Mouse (Mus musculus) brown adipose tissue, adult 24 weeks (tissue): ENCODE results near the gene Acta1. TPM values are rescaled to one million over a fixed set of nuclear protein-coding genes. Genes with fewer than 3 reads are reported as not detected.

ENCODE experiments used
- H3K27ac ChIP-seq: fragments of 200-500 bp; replicated peaks from 2 replicates; pipeline ENCODE4 v1.5.1; 2012; ENCODE audit warnings: low read depth, mild to moderate bottlenecking, low read length
- H3K4me1 ChIP-seq: fragments of 200-500 bp; 2 replicates; pipeline ENCODE4 v1.6.1; 2012; ENCODE audit warnings: low read length, mixed read lengths; ENCODE audit not compliant: control insufficient read depth, insufficient read depth, insufficient read length
- H3K4me3 ChIP-seq: fragments of 200-500 bp; 2 replicates; pipeline ENCODE4 v1.5.1; 2012; ENCODE audit warnings: low read depth, mild to moderate bottlenecking, low read length, moderate library complexity; ENCODE audit not compliant: insufficient read depth
- polyA plus RNA-seq: library from polyadenylated mRNA; stranded (reverse); fragments of >200 nt; gene quantifications from 2 replicates; pipeline ENCODE4 v1.2.4, GENCODE M21; 2012; ENCODE audit not compliant: missing spikeins, insufficient read depth, insufficient read length

Gene Acta1
- polyA plus RNA-seq, 1 experiment = 533 TPM

DNA sequence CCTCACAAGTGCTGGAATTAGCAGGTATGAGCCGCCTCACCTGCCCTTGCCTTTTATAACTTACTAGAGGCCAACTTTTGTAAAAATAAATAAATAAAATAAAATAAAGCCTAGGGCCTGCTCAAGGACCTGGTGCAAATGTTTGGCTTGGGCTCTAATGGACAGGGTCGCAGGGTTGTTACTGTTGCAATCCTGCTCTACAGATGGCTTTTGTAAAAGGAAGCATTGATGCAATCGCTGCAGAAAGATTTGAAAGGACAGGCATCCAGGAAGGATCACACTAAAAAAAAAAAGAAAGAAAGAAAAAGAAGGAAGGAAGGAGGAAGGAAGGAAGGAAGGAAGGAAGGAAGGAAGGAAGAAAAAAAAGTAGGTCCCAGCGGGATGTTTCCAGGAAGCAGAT, 34.2 kb downstream of the Acta1 start:
- no peaks in the 10 kb centered on the region for H3K4me1 ChIP-seq
- no peak overlapping the region for H3K27ac ChIP-seq
- no peak overlapping the region; the same call in 1 of the 2 replicates for H3K4me3 ChIP-seq

DNA sequence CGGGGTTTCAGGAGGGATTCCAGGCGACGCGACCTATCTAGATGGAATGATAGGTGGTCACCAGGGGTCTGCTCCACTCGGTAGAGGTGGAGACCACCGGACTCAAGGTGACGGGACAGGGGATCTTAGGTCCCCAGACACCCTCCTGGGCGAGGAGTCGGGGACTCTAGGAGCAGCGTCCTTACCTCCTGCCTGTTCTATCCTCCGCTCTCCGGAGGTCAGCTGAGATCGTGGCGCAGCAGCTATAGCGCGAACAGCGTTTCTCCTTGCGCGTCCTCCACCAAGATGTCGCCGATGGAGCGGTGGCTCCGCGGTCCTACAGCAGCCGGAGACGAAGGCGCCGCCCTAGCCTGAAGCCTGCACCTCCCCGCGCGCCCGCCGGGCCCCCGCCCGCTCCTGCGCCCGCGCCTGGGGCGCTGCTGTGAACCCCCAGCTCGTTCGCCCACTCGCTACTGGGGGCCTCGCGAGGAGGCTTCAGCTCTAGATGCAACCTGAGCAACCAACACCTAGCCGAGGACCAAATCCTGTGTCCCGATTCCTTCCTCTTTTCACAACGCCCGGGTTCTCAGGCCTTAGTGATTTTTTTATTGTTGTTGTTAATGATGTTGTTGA, 34.8 kb downstream of the Acta1 start, which contains the start of gene Ccsap:
Gene Ccsap, minus strand, starts transcription at position 562 of the 612 bp plus-strand sequence.
- no peak within 1 kb of the TSS for H3K27ac ChIP-seq
- peak within 1 kb of the TSS; percentile 83 for H3K4me3 ChIP-seq
- no peaks in the 10 kb centered on the region for H3K4me1 ChIP-seq

DNA sequence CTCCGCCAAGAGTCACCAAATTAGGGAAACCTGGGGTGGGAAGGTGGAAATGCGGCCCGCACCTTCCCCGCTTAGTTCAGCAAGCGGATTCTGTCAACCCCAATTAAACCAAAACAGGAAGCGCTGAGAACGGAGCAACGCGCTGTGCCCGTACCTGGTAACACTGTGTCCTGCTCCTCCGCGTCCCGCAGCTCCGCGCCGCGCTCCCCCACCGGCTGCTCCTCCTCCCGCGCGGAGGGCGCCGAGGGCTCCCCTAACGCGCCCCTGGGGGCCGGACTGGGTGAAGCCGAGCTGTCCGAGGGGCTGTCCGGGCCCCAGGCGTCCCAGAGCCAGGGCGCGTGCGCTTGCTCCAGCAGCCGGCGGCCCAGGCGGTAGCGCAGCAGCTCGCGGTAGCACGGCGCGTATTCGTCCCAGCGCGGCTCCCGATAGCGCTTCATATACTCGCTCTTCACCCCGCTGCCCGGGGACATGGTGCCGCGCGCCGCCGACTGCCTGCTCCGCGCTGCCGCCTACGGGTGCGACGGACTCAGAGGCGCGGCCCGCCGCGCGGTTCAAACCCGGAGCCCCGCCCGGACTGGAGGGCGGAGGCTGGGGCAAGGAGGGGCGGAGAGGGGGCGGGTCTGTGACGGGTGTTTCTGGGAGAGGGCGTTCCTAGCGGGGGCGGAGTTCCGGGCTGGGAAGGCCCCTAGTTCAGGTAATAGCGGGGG, 35.5 kb downstream of the Acta1 start:
- Histone ChIP-seq H3K4me1 (no peaks in the 10 kb centered on the region), H3K4me3 (peak overlapping the region; percentile 83), H3K27ac (no peak overlapping the region)

DNA sequence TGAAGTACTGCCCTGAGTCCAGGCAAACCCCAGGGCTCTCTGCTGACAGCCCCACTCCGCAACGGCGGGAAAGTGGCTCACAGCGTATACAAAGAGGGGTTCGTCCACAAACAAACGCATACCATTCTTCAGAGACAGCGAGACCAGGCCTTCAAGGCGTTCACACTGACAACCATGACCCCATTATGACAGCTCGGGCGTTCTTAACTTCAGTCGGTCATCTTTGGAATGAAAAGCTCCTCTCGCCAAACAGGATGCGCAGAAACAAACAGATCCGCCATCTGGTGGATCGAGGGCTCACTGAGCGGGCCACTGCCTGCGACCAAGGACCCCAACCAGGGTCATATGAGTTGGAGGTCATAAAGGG, 36.0 kb downstream of the Acta1 start:
- Histone ChIP-seq H3K4me3 (peak overlapping the region; percentile 67), H3K4me1 (no peaks in the 10 kb centered on the region), H3K27ac (no peak overlapping the region)

DNA sequence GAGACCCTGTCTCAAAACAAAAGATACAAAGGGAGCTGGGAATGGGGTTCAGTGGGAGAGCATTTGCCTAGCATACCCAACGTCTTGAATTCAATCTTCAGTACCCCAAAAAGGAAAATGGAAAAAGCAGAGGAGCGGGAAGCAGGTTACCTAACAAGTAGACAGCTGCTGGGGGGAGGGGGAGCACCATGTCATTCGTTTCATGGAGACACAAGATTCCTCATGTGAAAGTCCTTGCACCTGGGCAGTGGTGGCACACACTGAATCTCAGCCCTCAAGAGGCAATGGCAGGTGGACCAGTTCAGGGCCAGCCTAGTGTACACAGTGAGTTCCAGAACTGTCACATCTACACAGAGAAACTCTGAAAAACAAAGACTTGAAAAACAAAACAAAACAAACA, 37.2 kb downstream of the Acta1 start:
- Histone ChIP-seq H3K27ac (no peak overlapping the region), H3K4me1 (no peaks in the 10 kb centered on the region), H3K4me3 (no peak overlapping the region)

DNA sequence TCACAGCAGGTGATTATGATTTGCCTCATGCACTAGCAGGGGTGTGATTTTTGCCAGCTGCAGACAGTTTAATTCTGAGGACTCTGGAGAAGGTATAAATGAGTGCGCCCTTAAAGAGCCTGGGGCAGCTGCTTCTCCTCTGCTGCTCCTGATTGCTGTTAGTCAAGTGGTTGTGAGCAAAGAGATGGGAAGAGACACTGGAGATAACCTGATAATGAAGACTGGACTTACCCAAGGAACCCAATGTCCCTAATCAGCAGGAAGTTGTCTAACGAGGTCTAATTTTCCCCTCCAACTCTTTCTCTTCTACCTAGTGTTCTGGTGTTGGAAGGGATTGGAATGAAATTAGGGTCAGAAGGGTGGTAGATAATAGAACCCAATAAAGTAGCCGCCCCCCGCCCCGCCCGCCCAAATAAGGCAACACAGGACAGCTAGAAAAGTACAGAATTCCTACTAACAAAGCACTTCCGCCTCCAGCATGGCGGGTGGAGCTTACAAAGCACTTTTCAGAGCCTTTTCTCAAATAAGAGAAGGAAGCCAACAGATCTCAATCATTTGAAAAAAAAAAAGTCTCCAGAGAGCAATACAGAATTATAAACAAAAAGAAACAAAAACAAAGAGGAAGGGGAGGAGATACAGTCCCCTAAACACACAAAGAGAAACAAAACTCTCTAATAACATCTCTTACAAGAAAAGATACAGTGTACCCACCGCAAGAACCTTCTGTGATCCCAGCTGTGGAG, 39.6 kb downstream of the Acta1 start:
- Histone ChIP-seq H3K4me3 (no peak overlapping the region), H3K4me1 (no peaks in the 10 kb centered on the region), H3K27ac (no peak overlapping the region)

DNA sequence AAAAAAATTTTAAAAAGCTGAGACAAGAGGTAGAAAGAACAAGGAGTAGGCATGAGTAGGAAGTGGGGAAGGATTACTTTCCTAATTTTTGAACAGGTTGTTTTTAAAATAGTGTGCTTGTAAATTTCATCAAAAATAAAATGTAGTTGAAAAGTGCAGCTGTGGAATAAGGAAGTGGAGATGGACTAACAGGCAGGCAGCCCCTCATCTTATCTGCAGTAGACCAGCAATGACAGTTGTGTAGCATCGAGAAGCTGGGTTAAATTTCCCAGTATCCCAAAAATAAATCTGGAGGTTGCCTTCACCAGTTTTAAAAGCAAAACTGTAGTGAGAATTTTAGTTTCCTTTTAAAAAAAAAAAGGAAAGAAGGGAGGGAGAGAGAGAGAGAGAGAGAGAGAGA, 40.3 kb downstream of the Acta1 start:
- Histone ChIP-seq H3K4me1 (no peaks in the 10 kb centered on the region), H3K4me3 (no peak overlapping the region), H3K27ac (no peak overlapping the region)

DNA sequence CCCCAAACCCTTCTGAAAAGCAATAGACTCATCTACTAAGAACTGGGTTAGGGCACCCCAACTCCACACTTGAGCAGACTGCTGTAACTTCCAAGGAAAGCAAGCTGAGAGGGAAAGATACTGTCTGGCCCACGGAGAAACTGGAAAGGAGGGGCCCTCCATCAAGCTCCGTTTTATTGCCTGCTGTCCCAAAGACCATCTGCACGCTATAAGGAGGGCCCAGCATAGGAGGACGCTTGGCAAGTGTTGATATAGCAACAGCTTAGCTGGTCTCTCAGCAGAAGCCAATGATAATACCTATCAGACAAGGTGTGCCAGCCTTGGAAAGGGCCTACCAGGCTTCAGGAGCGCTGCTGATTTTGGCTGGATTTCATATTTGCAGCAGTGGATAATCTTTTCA, 43.0 kb downstream of the Acta1 start:
- H3K4me3 ChIP-seq = no peak overlapping the region
- no peak overlapping the region for H3K27ac ChIP-seq

DNA sequence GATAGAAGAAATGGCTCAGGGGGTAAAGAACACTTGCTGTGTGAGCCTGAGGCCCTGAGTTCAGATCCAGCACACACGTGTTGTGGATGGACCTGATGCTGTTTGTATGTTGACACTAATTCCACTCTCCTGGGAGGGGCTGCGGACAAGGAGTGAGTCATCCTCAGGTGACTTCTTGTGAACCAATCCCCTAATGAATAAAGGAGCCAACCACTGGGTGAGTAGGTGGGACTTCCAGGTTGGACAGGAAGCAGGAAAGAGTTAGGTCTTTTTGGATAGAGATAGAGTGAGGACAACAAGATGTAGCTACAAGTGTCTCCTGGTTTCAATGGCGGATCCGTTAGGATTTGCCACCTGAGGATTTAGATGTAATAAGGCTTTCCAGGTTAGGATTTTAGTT, 45.2 kb downstream of the Acta1 start:
- no peaks in the 10 kb centered on the region for H3K4me1 ChIP-seq
- H3K27ac ChIP-seq = no peak overlapping the region
- H3K4me3 ChIP-seq = no peak overlapping the region

More for the DNA sequence above, 43.0 kb downstream of the Acta1 start:
- H3K4me1 ChIP-seq = no peaks in the 10 kb centered on the region

DNA sequence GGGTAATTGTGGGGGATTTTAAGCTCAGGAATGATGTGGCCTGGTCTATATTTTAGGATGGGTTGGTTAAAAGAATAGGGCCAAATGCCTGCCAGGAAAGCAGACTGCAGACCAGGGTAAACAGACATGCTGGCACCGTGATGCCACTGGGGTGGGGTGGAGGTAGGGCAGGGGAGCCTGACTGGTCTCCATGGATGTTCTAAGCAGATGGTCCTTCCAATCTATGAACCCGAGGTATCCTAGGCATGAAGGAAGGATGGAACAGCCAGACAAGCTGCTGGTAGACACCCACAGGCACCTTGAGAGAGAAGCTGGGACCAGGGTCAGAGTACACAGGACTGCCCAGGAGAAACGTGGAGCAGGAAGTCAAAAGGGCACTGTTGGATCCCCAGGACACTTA, 47.0 kb downstream of the Acta1 start:
- H3K4me1 ChIP-seq = no peaks in the 10 kb centered on the region
- H3K27ac ChIP-seq = no peak overlapping the region
- H3K4me3 ChIP-seq = no peak overlapping the region

DNA sequence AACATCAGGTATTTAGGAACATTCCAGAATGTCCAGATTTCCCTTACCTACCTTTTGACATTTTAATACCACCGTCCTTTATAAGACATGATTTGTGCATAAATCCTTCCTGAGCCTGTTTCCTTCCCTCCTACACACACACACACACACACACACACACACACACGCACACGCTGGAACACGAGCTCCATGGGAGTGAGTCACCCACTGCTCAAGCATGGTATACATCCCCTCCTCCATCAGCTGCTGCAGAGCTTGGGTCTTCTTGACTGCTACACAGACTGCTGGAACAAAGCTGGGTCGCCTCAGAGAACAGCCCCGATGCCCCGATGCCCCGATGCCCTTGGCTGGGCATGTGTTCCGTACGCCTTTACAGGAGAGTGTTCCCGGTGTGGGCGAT, 48.0 kb downstream of the Acta1 start:
- H3K4me1 ChIP-seq = no peaks in the 10 kb centered on the region
- H3K4me3 ChIP-seq = no peak overlapping the region
- H3K27ac ChIP-seq = no peak overlapping the region

DNA sequence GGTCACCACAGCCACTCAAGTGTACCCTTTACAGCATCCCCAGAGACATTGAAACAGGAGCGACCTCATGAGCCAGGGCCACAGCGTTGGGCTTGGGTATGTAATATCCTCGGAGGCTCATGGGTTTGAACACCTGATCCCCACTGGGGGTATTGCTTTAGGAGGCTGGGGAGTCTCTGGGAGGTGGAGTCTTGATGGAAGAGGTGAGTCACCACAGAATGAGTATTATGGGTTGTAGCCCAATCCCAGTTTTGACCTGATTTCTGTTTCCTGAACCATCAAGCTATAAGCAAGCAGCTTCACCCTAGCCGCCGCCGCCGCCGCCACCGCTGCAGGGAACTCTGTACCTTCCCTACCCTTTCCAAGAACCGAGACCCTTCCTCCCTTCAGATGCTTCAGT, 48.6 kb downstream of the Acta1 start:
- Histone ChIP-seq H3K4me1 (no peaks in the 10 kb centered on the region), H3K4me3 (no peak overlapping the region), H3K27ac (no peak overlapping the region)

DNA sequence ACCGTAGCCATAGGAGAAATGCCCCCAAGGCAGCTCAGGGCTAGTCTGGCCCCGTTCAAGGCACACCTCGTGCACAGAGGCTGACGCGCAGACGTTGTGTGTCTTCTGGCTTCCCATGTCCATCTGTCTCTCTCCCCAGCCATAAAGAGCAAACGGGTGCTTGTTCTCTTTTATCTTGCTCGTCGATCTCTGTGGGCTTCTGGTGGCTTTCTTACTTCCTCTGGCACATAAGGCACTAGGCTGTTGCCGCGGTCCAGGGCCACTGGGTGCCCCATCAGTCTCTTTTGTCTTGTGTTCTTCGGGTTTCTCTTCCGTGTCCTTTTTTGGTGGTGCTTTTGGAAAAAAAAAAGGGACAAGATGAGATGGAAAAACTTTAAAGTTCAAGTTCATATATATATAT, 49.4 kb downstream of the Acta1 start:
- Histone ChIP-seq H3K4me3 (no peak overlapping the region), H3K27ac (no peak overlapping the region), H3K4me1 (no peaks in the 10 kb centered on the region)

DNA sequence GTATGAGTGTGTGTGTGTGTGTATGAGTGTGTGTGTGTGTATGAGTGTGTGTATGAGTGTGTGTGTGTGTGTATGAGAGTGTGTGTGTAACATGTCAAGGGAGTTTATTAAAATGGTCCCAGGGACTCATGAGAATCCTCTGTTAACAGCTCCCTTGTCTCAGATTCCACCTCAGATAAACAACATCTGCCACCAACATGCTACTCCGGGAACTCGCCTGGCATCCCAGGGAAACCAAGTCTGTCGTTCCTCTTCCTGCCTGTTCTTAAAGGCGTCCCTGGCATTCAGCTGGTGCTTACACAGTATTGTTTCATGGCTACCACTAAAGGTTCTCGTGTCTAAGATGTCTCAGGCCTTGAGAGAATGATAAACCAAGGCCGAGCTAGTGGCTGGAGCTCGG, 50.2 kb downstream of the Acta1 start:
- H3K4me3 ChIP-seq = no peak overlapping the region
- no peaks in the 10 kb centered on the region for H3K4me1 ChIP-seq
- no peak overlapping the region for H3K27ac ChIP-seq

DNA sequence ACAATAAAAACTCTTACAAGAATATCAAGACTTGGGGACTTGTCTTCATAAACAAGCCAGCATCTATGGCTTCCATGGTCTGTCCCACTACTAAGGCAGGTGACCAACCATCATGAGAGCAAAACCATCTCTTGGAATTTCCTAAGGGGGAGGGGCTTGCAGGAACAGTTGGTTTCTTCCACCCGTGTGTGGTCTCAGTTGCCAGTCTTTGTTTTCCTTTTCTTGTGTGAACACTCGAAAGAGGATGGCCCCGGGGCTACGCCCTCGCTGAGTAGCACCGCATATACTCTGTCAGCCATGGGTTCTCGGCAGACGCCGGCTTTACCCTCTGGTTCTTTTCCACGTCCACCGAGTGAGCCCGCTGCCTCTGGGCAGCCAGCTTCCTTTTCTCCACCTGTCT, 52.5 kb downstream of the Acta1 start:
- H3K4me1 ChIP-seq = no peaks in the 10 kb centered on the region
- no peak overlapping the region for H3K27ac ChIP-seq
- no peak overlapping the region for H3K4me3 ChIP-seq
